Mouse (Mus musculus) neural tube, embryonic 13.5 days (tissue): ENCODE measurements around the gene Dusp7. TPM values are rescaled to one million over a fixed set of nuclear protein-coding genes. Genes with fewer than 3 reads are reported as not detected.

Experiments used
- ATAC-seq: fragments of 200-750 bp; cut with Nextera tagmentation; 2 replicates; pipeline ENCODE4 v1.8.0; 2017; ENCODE audit warnings: low read depth, mild to moderate bottlenecking, moderate TSS enrichment, moderate library complexity
- H3K27ac ChIP-seq: fragments of 300-500 bp; sonication (generic); replicated peaks from 2 replicates; pipeline ENCODE4 v1.5.1; 2015; ENCODE audit warnings: moderate library complexity, mild to moderate bottlenecking, inconsistent platforms
- H3K27me3 ChIP-seq: fragments of 300-500 bp; sonication (generic); 2 replicates; pipeline ENCODE4 v1.6.1; 2015; ENCODE audit warnings: mild to moderate bottlenecking, inconsistent platforms
- H3K36me3 ChIP-seq: fragments of 300-500 bp; sonication (generic); 2 replicates; pipeline ENCODE4 v1.6.1; 2015; ENCODE audit warnings: mild to moderate bottlenecking, inconsistent platforms
- H3K4me1 ChIP-seq: fragments of 300-500 bp; sonication (generic); replicated peaks from 2 replicates; pipeline ENCODE4 v1.6.1; 2015; ENCODE audit warnings: inconsistent platforms
- H3K4me2 ChIP-seq: fragments of 300-500 bp; sonication (generic); 2 replicates; pipeline ENCODE4 v1.6.1; 2015; ENCODE audit warnings: inconsistent platforms, mild to moderate bottlenecking, moderate library complexity
- H3K4me3 ChIP-seq: fragments of 300-500 bp; sonication (generic); 2 replicates; pipeline ENCODE4 v1.5.1; 2015; ENCODE audit warnings: mild to moderate bottlenecking, inconsistent platforms
- H3K9ac ChIP-seq: fragments of 300-500 bp; sonication (generic); 2 replicates; pipeline ENCODE4 v1.6.1; 2015; ENCODE audit warnings: moderate library complexity, mild to moderate bottlenecking, inconsistent platforms
- H3K9me3 ChIP-seq: fragments of 300-500 bp; sonication (generic); 2 replicates; pipeline ENCODE4 v1.6.1; 2016; ENCODE audit warnings: inconsistent platforms
- whole genome bisulfite sequencing: fragments of 180-500 bp; shearing (Covaris S2); methylation state at CpG from one replicate; pipeline ENCODE4 v1.1.7; 2015; 5-methylcytosine and 5-hydroxymethylcytosine counted together
- polyA plus RNA-seq: library from polyadenylated mRNA; unstranded; fragments of >200 nt; fragmentation: Nextera tagmentation; extraction: Ambion mirVana; gene quantifications from 2 replicates; pipeline ENCODE4 v1.2.1, GENCODE M21; 2015

Gene Dusp7
- polyA plus RNA-seq, 1 experiment from 2014 or later, result 12.3 TPM

DNA sequence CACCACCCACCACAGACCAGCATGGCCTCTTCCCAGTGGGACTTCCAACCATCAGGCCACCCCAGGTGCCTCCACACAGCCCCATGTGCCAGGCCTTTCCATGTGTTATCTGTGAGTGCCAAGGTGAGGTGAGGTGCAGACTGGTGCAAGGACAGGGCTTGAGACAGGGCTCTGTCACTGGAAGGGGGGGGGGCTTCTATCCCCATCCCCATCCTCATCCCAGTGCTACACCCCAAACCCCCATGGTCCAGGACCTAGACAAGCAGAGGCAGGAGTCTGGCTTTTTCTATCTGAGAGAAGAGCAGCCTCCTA is 12.5 kb upstream of the Dusp7 start:
- Histone ChIP-seq H3K36me3 (no peaks in the 10 kb centered on the region), H3K4me2 (no peak overlapping the region), H3K27me3 (no peaks in the 10 kb centered on the region), H3K27ac (peak overlapping the region; percentile 38; the same call in 1 of the 2 replicates), H3K4me1 (peaks cover 8% of the 10 kb centered on the region), H3K9ac (0 out of 2 replicates have a peak overlapping the region, but pooled peaks have one; percentile 12), H3K4me3 (no peak overlapping the region), H3K9me3 (no peaks in the 10 kb centered on the region)
- ATAC-seq, result 0 out of 2 replicates have a peak, but pooled peaks have one; percentile 4

GRCm38 (mm10) chr9:106356323-106356844 is 12.0 kb upstream of the Dusp7 start:
- Histone ChIP-seq H3K27ac (peak overlapping the region; percentile 38; the same call in 1 of the 2 replicates), H3K4me3 (no peak overlapping the region), H3K4me1 (peaks cover 8% of the 10 kb centered on the region)

DNA sequence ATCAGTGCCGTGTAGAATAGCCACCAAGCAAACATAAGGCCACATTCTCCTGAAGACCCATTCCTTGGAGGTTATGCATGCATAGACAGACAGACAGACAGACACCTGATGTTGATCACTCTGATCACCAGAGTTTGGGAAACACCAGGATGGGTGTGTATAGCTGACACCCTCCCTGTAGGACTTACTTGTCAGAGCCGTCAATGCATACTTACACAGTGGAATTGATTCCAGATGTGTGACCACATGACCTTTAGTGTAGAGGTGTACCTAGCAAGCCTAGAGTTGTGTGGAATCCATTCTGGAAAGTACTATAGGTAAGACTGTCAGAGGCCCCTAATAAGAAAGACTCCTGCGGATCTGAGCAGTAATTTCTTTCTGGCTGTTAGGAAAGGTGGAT is 11.3 kb upstream of the Dusp7 start:
- H3K36me3 ChIP-seq, result no peaks in the 10 kb centered on the region
- WGBS, result 77% methylated on average over 3 of the region's 3 CpGs
- H3K4me1 ChIP-seq, result peaks cover 8% of the 10 kb centered on the region
- no peak overlapping the region for H3K4me2 ChIP-seq
- no peak overlapping the region for H3K4me3 ChIP-seq
- ATAC-seq, result no peak
- H3K9ac ChIP-seq, result no peak overlapping the region
- H3K9me3 ChIP-seq, result no peaks in the 10 kb centered on the region
- no peak overlapping the region for H3K27ac ChIP-seq
- H3K27me3 ChIP-seq, result no peaks in the 10 kb centered on the region

More at GRCm38 (mm10) chr9:106356323-106356844, 12.0 kb upstream of the Dusp7 start:
- Histone ChIP-seq H3K27me3 (no peaks in the 10 kb centered on the region), H3K9me3 (no peaks in the 10 kb centered on the region), H3K4me2 (no peak overlapping the region), H3K9ac (0 out of 2 replicates have a peak overlapping the region, but pooled peaks have one; percentile 12), H3K36me3 (no peaks in the 10 kb centered on the region)
- peak; percentile 32; the same call in 1 of the 2 replicates for ATAC-seq
- 52% methylated on average over 10 of the region's 10 CpGs for WGBS

DNA sequence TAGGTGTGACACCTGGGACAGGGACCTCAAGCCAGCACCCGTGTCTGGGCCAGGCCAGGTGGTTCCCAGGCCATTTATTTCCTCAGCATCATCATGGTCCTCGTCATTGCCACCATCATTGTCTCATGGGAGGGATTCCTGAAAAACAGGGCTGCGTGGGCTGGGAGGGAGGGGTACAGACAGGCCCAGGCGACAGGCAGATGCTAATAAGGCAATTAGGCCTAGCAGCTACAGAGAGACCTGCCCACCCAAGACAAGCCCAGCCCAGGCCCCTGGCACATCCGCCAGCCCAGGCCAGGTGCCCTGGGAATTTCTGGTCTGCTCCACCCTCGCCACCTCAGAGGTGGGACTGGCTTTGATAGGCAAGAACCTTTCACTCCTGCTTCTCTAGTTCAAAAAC is 9.1 kb upstream of the Dusp7 start:
- Histone ChIP-seq H3K9me3 (no peaks in the 10 kb centered on the region), H3K36me3 (no peaks in the 10 kb centered on the region), H3K27me3 (no peaks in the 10 kb centered on the region), H3K4me1 (peaks cover 8% of the 10 kb centered on the region), H3K4me2 (no peak overlapping the region), H3K27ac (no peak overlapping the region), H3K4me3 (no peak overlapping the region), H3K9ac (no peak overlapping the region)
- WGBS, result 43% methylated on average over 6 of the region's 6 CpGs
- ATAC-seq, result no peak

- H3K4me1 ChIP-seq, result peaks cover 2% of the 10 kb centered on the region
- H3K4me3 ChIP-seq, result no peak overlapping the region
- WGBS, result 91% methylated on average over 6 of the region's 6 CpGs
- ATAC-seq, result no peak
- 0 out of 2 replicates have a peak, but pooled peaks cover under 1% of the 10 kb centered on the region for H3K27me3 ChIP-seq
- H3K27ac ChIP-seq, result no peak overlapping the region
- H3K9ac ChIP-seq, result no peak overlapping the region
- H3K9me3 ChIP-seq, result no peaks in the 10 kb centered on the region
- no peaks in the 10 kb centered on the region for H3K36me3 ChIP-seq
- no peak overlapping the region for H3K4me2 ChIP-seq
Observed at GRCm38 (mm10) chr9:106361140-106361539, 7.3 kb upstream of the Dusp7 start.

DNA sequence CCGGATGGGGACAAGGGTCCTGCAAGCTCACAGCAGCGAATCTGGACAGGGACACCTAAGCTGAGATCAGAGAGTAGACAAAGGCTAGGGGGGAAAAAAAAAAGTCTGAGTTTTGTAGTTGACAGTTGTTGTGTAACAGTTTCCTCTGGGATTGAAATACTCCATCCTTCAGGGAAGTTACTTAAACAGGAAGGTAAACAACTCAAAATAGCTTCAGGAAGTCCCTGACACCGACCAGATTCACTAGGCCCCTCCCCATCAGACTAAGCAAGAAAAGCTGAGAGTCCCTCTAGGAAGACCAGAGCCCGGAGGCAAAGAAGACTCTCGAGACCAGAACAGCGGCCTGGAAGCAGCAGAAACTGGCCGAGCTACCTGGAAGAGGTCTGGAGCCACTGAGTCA is 3.1 kb upstream of the Dusp7 start:
- no peak overlapping the region for H3K4me3 ChIP-seq
- H3K4me2 ChIP-seq, result no peak overlapping the region
- H3K9ac ChIP-seq, result no peak overlapping the region
- H3K27me3 ChIP-seq, result 0 out of 2 replicates have a peak, but pooled peaks cover 2% of the 10 kb centered on the region
- H3K27ac ChIP-seq, result no peak overlapping the region
- no peak for ATAC-seq
- no peaks in the 10 kb centered on the region for H3K36me3 ChIP-seq
- 76% methylated on average over 7 of the region's 7 CpGs for WGBS
- no peaks in the 10 kb centered on the region for H3K9me3 ChIP-seq
- H3K4me1 ChIP-seq, result peaks cover 24% of the 10 kb centered on the region

- WGBS, result 40% methylated on average over 1 of the region's 1 CpGs
- H3K9me3 ChIP-seq, result no peaks in the 10 kb centered on the region
- H3K4me2 ChIP-seq, result peak overlapping the region; percentile 96; the same call in 1 of the 2 replicates
- no peak overlapping the region for H3K27ac ChIP-seq
- H3K4me1 ChIP-seq, result peaks cover 33% of the 10 kb centered on the region
- H3K36me3 ChIP-seq, result peaks cover 5% of the 10 kb centered on the region; the same call in 1 of the 2 replicates
- no peak overlapping the region for H3K9ac ChIP-seq
- no peak overlapping the region for H3K4me3 ChIP-seq
- ATAC-seq, result no peak
- H3K27me3 ChIP-seq, result 0 out of 2 replicates have a peak, but pooled peaks cover 2% of the 10 kb centered on the region
Observed at GRCm38 (mm10) chr9:106366188-106366587, 2.2 kb upstream of the Dusp7 start.

DNA sequence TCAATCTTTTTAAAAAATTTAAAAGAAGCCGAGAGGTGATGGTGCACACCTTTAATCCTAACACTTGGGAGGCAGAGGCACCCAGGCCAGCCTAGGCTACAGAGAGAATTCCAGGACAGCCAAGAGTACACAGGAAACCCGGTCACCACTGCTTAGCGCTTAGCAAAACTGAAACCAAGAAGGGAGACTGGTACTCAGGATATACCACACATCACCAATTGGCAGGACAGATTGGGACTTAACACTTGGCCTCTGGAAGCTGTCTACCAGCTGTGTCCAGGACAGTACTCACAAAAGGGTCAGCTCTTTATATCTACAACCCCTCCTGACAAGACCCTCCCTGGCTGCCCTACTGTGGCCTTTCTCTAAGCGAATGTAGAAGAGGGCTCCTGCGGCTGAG is 1.4 kb upstream of the Dusp7 start:
- H3K9me3 ChIP-seq, result no peaks in the 10 kb centered on the region
- ATAC-seq, result 0 out of 2 replicates have a peak, but pooled peaks have one; percentile 2
- peak overlapping the region; percentile 95 for H3K27ac ChIP-seq
- WGBS, result 25% methylated on average over 5 of the region's 5 CpGs
- peaks cover 41% of the 10 kb centered on the region for H3K4me1 ChIP-seq
- peak overlapping the region; percentile 90 for H3K4me3 ChIP-seq
- peak overlapping the region; percentile 73 for H3K9ac ChIP-seq
- H3K4me2 ChIP-seq, result peak overlapping the region; percentile 96
- 0 out of 2 replicates have a peak, but pooled peaks cover 2% of the 10 kb centered on the region for H3K27me3 ChIP-seq
- H3K36me3 ChIP-seq, result peaks cover 11% of the 10 kb centered on the region; the same call in 1 of the 2 replicates

- H3K27me3 ChIP-seq, result 0 out of 2 replicates have a peak, but pooled peaks cover 2% of the 10 kb centered on the region
- H3K4me2 ChIP-seq, result peak overlapping the region; percentile 96
- H3K27ac ChIP-seq, result peak overlapping the region; percentile 95
- peaks cover 47% of the 10 kb centered on the region for H3K4me1 ChIP-seq
- no peaks in the 10 kb centered on the region for H3K9me3 ChIP-seq
- H3K36me3 ChIP-seq, result peaks cover 18% of the 10 kb centered on the region
- under 1% methylated on average over 34 of the region's 36 CpGs for WGBS
- H3K4me3 ChIP-seq, result peak overlapping the region; percentile 90
- H3K9ac ChIP-seq, result peak overlapping the region; percentile 90
- ATAC-seq, result peak; percentile 94
Observed at GRCm38 (mm10) chr9:106367592-106368111, 780 bp upstream of the Dusp7 start.

DNA sequence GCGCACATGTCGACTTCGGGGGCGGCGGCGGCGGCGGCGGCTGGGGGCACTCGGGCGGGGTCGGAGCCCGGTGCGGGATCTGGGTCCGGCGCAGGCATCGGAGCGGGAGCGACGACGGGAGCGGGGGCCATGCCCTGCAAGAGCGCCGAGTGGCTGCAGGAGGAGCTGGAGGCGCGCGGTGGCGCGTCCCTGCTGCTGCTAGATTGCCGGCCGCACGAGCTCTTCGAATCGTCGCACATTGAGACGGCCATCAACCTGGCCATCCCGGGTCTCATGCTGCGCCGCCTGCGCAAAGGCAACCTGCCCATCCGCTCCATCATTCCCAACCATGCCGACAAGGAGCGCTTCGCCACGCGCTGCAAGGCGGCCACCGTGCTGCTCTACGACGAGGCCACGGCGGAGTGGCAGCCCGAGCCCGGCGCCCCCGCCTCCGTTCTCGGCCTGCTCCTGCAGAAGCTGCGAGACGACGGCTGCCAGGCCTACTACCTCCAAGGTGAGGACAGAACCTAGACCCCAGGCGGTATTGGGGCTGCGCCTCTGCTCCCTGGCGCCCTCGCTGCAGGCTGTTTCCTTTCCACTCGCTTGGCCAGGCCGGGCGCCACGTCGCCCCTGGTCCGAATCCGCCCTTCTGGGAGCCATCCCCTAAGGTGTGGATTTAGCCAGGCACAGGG is 534 bp downstream of the Dusp7 start:
- H3K4me3 ChIP-seq, result peak overlapping the region; percentile 90
- WGBS, result under 1% methylated on average over 63 of the region's 72 CpGs
- peak; percentile 16 for ATAC-seq
- no peaks in the 10 kb centered on the region for H3K9me3 ChIP-seq
- H3K27me3 ChIP-seq, result 0 out of 2 replicates have a peak, but pooled peaks cover 2% of the 10 kb centered on the region
- H3K9ac ChIP-seq, result peak overlapping the region; percentile 90
- peaks cover 54% of the 10 kb centered on the region for H3K4me1 ChIP-seq
- H3K4me2 ChIP-seq, result peak overlapping the region; percentile 96
- H3K27ac ChIP-seq, result peak overlapping the region; percentile 95
- peaks cover 31% of the 10 kb centered on the region for H3K36me3 ChIP-seq

DNA sequence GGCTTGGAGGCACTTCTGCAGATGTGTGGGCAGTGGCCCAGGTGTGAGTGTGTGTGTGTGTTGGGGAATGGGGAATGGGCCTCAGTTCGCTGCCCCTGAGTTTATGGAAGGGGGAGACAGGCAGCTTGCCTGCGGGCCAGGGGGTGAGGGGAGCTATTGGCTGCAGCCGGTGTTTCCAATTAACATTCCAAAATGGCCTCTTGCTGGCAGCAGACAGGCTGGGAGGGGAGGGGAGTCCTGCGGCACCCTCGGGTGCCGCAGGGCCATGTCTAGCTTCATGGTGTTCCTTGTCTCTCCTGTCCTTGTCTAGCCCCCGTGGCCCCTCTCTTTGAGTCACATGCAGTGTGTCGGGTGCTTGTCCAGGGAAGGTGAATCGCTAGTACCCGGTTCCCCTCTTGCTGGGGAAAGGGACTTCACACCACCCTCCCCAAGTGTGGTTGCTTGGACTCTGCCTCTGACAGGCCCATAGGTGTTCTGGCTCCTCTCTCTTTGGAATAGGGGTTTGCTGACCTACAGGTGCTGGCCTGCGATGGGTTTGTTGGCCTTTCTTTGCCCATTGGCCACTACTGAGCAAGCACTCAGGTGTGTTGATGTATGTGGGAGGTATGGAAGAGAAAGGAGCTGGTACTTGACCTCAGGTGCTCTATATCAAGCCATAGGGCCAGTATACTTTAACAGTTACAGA is 1.5 kb downstream of the Dusp7 start:
- peak overlapping the region; percentile 90 for H3K9ac ChIP-seq
- WGBS, result 11% methylated on average over 11 of the region's 11 CpGs
- H3K9me3 ChIP-seq, result no peaks in the 10 kb centered on the region
- H3K27ac ChIP-seq, result peak overlapping the region; percentile 95
- peak overlapping the region; percentile 96 for H3K4me2 ChIP-seq
- H3K4me1 ChIP-seq, result peaks cover 55% of the 10 kb centered on the region
- H3K27me3 ChIP-seq, result 0 out of 2 replicates have a peak, but pooled peaks cover 2% of the 10 kb centered on the region
- peaks cover 38% of the 10 kb centered on the region for H3K36me3 ChIP-seq
- H3K4me3 ChIP-seq, result peak overlapping the region; percentile 90
- no peak for ATAC-seq
